Mouse (Mus musculus) bone marrow, adult 2 months (tissue): ENCODE results near the gene Slc23a3. TPM values are rescaled to one million over a fixed set of nuclear protein-coding genes. Genes with fewer than 3 reads are reported as not detected.

Source experiments
- H3K27ac ChIP-seq: fragments of 200-500 bp; 2 replicates; pipeline ENCODE4 v1.5.1; 2012; ENCODE audit warnings: low read depth, mild to moderate bottlenecking, control low read depth, inconsistent platforms, low read length; ENCODE audit not compliant: control insufficient read depth, poor library complexity, insufficient read depth
- H3K4me1 ChIP-seq: fragments of 200-500 bp; 2 replicates; pipeline ENCODE4 v1.6.1; 2011; ENCODE audit warnings: low read length; ENCODE audit not compliant: control insufficient read depth, insufficient read depth
- H3K4me3 ChIP-seq: fragments of 200-500 bp; replicated peaks from 2 replicates; pipeline ENCODE3; 2011; ENCODE audit warnings: mild to moderate bottlenecking, low read depth, low read length, control low read depth; ENCODE audit not compliant: control insufficient read depth
- CTCF ChIP-seq: fragments of 200-500 bp; IDR thresholded peaks from 2 replicates; pipeline ENCODE4 v1.5.1; 2011; ENCODE audit warnings: low read length, control low read depth; ENCODE audit not compliant: control insufficient read depth, insufficient read depth
- POLR2A ChIP-seq: fragments of 200-500 bp; IDR thresholded peaks from 2 replicates; pipeline ENCODE4 v1.6.1; 2011; ENCODE audit warnings: low read depth, mild to moderate bottlenecking, control low read depth, low read length, borderline replicate concordance; ENCODE audit not compliant: control insufficient read depth
- WGBS: fragments of 180-500 bp; shearing (Covaris S2); methylation state at CpG from one replicate; pipeline ENCODE4 v1.1.7; 2018; 5-methylcytosine and 5-hydroxymethylcytosine counted together
- polyA plus RNA-seq: library from polyadenylated mRNA; stranded (reverse); fragments of >200 nt; gene quantifications from 2 replicates; pipeline ENCODE4 v1.2.4, GENCODE M21; 2011; ENCODE audit warnings: low replicate concordance; ENCODE audit not compliant: missing spikeins, insufficient read depth, insufficient read length

Gene Slc23a3
- polyA plus RNA-seq, 1 experiment = 1.7 TPM

GRCm38 (mm10) chr1:75168093-75168471 is 34.4 kb upstream of the Slc23a3 start:
- 6% methylated on average over 7 of the region's 7 CpGs for WGBS
- TF ChIP-seq CTCF = no peak
- TF ChIP-seq POLR2A = no peak
- H3K4me1 ChIP-seq = peaks cover 1% of the 10 kb centered on the region; the same call in 1 of the 2 replicates

GRCm38 (mm10) chr1:75160256-75160617 is 26.5 kb upstream of the Slc23a3 start:
- no peak overlapping the region for H3K27ac ChIP-seq
- TF ChIP-seq POLR2A (no peak), CTCF (no peak)
- no peak overlapping the region for H3K4me3 ChIP-seq
- H3K4me1 ChIP-seq = peaks cover 2% of the 10 kb centered on the region
- WGBS = 73% methylated on average over 4 of the region's 4 CpGs

More at GRCm38 (mm10) chr1:75168093-75168471, 34.4 kb upstream of the Slc23a3 start:
- H3K4me3 ChIP-seq = peak overlapping the region; percentile 70
- H3K27ac ChIP-seq = peak overlapping the region; percentile 73

DNA sequence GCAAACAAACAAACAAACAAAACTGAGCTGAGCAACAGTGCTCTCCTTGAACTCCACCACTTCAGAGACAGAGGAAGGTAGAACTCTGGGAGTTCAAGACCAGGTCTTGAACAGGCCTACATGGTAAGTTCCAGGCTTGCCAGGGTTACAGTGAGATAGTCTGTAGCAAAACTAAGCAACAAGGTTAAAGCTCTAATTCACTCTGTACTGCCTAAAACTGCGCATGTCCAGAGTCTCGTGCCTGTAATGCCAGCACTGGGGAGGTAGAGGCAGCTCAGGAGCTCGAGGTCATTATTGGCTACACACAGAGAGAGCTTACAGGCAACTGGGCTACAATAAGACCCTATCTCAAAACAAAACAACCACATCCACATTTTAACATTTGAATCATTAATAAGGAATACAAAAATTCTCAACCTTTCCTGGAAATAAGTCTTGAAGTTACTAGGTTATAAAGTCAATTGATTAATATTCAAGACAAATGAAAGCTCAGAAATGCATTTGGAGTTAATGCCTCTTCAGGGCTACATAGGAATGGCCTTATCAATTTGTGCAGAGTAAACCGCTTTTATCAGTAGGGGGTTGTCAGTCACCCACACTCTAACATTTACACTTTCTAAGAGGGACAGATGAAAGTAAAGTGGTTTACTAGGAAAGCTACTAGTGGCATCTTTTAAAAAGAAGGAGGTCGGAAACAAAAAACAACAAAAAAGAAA is 26.0 kb upstream of the Slc23a3 start:
- Histone ChIP-seq H3K4me3 (no peak overlapping the region), H3K27ac (peak overlapping the region; percentile 52; the same call in 1 of the 2 replicates), H3K4me1 (peaks cover 2% of the 10 kb centered on the region)
- no peak for TF ChIP-seq CTCF
- no peak for TF ChIP-seq POLR2A
- WGBS = 64% methylated on average over 5 of the region's 5 CpGs

DNA sequence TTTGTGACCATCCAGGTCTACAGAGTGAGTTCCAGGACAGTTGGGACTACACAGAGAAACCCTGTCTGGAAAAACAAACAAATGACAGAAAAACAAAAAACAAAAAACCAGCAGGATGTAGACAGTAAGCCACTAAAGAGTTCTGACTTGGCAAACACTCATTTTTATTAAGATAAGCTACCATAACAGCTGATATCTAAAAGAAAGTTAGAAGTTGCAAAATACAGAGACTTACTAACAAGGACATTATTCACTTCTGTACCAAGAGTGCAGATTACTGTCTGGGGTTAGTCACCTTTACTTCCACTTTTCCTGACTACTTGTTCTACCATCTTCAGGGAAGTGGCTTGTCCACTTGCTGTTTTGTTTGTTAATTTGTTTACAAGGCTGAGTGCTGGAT is 25.3 kb upstream of the Slc23a3 start:
- H3K27ac ChIP-seq = no peak overlapping the region
- peaks cover 2% of the 10 kb centered on the region for H3K4me1 ChIP-seq
- H3K4me3 ChIP-seq = no peak overlapping the region
- TF ChIP-seq CTCF (no peak), POLR2A (no peak)

DNA sequence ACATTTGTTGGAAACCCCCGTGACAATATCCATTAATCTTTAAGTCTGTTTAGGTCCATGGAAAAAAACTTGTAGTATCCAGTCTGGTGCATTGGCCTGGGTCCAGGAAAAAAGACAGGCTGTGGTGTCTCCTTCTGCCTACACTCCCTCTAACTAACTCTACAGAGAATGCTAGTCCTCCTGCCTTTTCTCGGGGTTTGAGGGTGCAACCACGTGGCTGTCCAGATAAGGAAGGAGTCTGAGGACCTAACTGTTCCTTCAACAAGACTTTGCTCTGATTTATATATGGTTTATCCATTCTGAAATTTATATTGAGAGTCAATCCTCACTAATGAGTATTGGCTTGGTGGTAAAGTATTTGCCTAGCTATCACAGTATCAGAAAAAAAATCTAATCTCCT is 22.1 kb upstream of the Slc23a3 start:
- no peak overlapping the region for H3K4me3 ChIP-seq
- H3K27ac ChIP-seq = no peak overlapping the region
- WGBS = 51% methylated on average over 3 of the region's 3 CpGs
- H3K4me1 ChIP-seq = peaks cover 2% of the 10 kb centered on the region
- no peak for TF ChIP-seq POLR2A
- TF ChIP-seq CTCF = no peak

GRCm38 (mm10) chr1:75148727-75149126 is 15.0 kb upstream of the Slc23a3 start:
- H3K4me1 ChIP-seq = peaks cover 1% of the 10 kb centered on the region; the same call in 1 of the 2 replicates
- H3K27ac ChIP-seq = no peak overlapping the region
- 88% methylated on average over 4 of the region's 4 CpGs for WGBS
- H3K4me3 ChIP-seq = no peak overlapping the region
- no peak for TF ChIP-seq POLR2A
- TF ChIP-seq CTCF = no peak

DNA sequence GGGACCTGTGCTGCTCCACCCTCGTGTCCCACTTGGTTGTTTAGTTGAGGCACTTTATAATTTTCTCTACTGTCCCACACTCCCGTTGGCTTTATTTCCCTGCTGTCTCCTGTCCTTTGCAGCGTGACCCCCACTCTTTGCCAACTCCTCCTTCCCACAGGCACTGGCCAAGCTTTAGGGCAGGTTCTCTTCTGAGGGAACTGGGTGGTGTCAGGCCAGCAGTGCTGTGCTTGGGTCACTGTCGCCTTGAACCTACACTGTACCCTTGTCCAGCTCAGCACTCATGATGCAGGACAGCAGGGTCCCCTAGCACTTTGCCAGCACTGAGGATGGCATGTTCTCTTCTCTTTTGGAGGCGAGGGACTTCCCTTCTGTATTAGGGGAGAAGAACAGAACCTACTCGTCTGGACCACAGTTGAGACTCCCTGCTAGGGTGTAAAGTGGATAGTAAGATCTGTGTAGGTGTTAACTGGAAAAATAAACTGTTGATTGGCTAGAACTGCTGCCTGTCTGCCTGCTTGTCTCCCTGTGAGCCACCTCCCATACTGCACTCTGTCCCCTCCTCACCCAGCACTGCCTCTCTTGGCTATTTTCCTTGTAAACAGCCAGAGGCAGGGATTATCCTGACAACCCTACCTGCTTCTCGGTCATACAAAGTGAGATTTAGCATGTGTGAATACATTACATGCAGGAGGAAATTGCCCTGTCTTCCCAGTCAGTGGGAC is 13.9 kb upstream of the Slc23a3 start:
- Histone ChIP-seq H3K4me1 (peaks cover 2% of the 10 kb centered on the region; the same call in 1 of the 2 replicates), H3K27ac (no peak overlapping the region), H3K4me3 (no peak overlapping the region)
- TF ChIP-seq CTCF (no peak), POLR2A (no peak)
- 87% methylated on average over 7 of the region's 7 CpGs for WGBS

GRCm38 (mm10) chr1:75145589-75145988 is 11.9 kb upstream of the Slc23a3 start:
- H3K4me3 ChIP-seq = no peak overlapping the region
- peaks cover 2% of the 10 kb centered on the region; the same call in 1 of the 2 replicates for H3K4me1 ChIP-seq
- no peak for TF ChIP-seq CTCF
- 72% methylated on average over 3 of the region's 3 CpGs for WGBS
- H3K27ac ChIP-seq = no peak overlapping the region

GRCm38 (mm10) chr1:75142301-75143261 is 8.9 kb upstream of the Slc23a3 start, which contains the start of the genes Cnppd1 and Retreg2:
Gene Cnppd1 (minus strand): TSS chr1:75142711.
Gene Retreg2 (plus strand): TSS chr1:75142778.
- Histone ChIP-seq H3K4me3 (peak within 1 kb of the TSS; percentile 78), H3K27ac (peak within 1 kb of the TSS; percentile 92), H3K4me1 (peaks cover 2% of the 10 kb centered on the region; the same call in 1 of the 2 replicates)
- under 1% methylated on average over 86 of the region's 91 CpGs for WGBS
- peak; percentile 67 for TF ChIP-seq CTCF
- peak; percentile 93 for TF ChIP-seq POLR2A
